Mouse (Mus musculus) gastrocnemius, postnatal 36 days (tissue): Measurements from ENCODE around the gene Oard1. TPM values are rescaled to one million over a fixed set of nuclear protein-coding genes. Genes with fewer than 3 reads are reported as not detected.

Experiments used
- total RNA-seq, 2 experiments: library from RNA; stranded (reverse); gene quantifications; 2 replicates each; pipeline ENCODE4 v1.2.3; 2021

The Oard1 gene
- total RNA-seq, 2 experiments from 2014 or later: 9.2 to 10.6 TPM

Other genes with a start within 250 kb of the Oard1 start
- gene A530064D06Rik, start 242.7 kb upstream of the Oard1 start, total RNA-seq: not detected
- gene Trem1, start 177.2 kb upstream of the Oard1 start, total RNA-seq: not detected
- gene Trem3, start 162.2 kb upstream of the Oard1 start, total RNA-seq: not detected
- gene Treml4, start 145.7 kb upstream of the Oard1 start, total RNA-seq: not detected
- under 1 TPM in 1 of 2 experiments, not detected in 1; 0.05 TPM for gene Treml2, start 110.5 kb upstream of the Oard1 start, total RNA-seq
- gene B430306N03Rik, start 93.9 kb upstream of the Oard1 start, total RNA-seq: under 1 TPM in 1 of 2 experiments, not detected in 1; 0.07 TPM
- gene Trem2, start 63.6 kb upstream of the Oard1 start, total RNA-seq: under 1 TPM; 0.33 to 0.49 TPM
- not detected for gene Treml1, start 50.1 kb upstream of the Oard1 start, total RNA-seq
- gene Nfya, start 108 bp upstream of the Oard1 start, total RNA-seq: 1 to 10 TPM; 4.4 to 6.7 TPM
- gene Apobec2, start 22.9 kb downstream of the Oard1 start, total RNA-seq: 100 to 1,000 TPM; 445 to 493 TPM
- not detected for gene Tspo2, start 41.5 kb downstream of the Oard1 start, total RNA-seq
- gene Unc5cl, start 44.9 kb downstream of the Oard1 start, total RNA-seq: not detected